Mouse (Mus musculus): ENCODE measurements around the gene Ntsr1. TPM values are rescaled to one million over a fixed set of nuclear protein-coding genes. Genes with fewer than 3 reads are reported as not detected.
A peak's percentile ranks its signal among the peaks of the same experiment; 100 is the strongest.

Ntsr1 gene
- polyA plus RNA-seq, 3 experiments from 2014 or later, result not detected

DNA sequence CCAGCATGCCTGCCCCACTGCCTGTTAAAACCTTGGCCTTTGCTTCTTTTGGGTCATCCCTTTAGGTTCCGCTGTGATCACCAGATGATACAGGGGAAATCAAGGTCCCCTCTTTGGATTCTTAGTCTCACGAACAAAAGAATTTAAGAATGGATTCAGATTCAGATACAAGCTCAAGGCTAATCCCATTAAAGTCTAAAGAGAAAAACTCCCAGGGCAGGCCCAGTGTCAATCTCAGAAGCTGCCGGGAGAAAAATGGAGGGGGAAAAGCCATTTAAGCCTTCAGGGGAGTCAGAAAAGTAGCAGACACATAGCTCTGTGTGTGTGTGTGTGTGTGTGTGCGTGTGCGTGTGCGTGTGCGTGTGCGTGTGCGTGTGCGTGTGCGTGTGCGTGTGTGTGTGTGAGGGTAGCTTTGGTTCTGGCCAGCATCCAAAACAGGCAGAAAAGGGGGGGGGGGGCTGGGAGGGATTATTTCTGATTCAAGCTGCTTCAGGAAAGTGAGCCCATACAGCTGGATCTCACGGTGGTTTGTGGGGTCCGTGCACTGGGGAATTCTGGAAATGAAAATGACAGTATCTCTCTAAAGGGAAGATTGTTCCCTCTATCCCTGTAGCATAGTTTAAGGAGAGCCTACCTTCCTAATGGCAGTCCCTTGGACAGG, 8.8 kb downstream of the Ntsr1 start:
- no peak for ATAC-seq

DNA sequence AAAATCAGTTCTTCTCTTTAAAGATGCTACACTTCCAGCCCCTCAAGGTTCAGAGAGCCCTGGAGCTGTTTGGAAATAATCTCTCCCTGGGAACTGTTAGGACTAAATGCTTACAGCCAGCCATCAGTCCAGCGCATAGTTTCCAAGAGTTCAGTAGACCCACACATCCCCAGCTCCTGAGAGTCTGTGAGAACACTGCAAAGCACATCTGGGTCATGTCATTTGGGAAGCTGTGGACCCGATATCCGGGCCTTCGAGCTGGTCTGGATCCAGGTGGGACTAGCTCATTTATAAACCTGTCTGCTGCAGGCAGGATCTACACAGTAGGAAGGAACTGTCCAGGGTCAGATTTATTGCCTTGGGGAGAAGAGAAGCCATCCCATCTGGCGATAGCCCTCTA, 11.1 kb downstream of the Ntsr1 start:
- no peak for ATAC-seq

GRCm38 (mm10) chr2:180511875-180512661, 12.3 kb downstream of the Ntsr1 start:
- no peak for ATAC-seq

DNA sequence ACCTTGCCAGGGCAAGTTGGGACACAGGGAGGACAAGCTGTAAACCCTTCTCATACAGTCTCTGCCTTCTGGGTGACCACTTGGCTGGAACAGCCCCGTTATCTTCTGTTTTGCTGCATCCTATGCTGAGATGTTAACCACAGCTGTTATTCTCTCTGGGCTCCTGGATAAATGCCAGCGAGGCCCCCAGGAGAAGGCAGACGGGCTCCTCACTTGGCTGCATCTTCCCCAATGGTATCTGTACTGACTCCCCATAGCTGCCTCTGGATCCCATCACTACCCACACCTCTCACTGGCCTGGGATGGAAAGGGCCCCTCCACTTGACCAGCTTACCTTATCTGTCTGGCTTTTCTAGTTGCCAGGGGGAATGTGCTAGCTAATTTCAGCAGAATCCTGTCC, 13.2 kb downstream of the Ntsr1 start:
- ATAC-seq, result no peak

DNA sequence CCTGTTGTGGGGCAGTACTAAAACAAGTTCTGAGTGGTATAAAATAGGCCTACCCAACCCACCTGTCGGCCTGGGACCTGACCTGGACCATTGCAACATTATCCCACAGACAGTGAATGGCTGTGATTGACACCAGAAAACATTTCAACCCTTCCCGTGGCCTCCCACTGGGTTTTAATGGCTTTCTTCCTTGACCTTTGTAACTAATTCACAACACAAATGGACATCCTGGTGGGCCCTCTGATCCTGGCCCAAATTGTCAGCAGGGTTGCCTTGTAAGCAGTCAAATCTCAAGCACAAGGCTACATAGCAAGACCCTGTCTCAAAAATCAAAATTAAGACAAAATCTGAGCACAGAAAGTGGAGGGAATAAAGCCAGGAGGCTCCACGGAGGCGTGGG, 14.1 kb downstream of the Ntsr1 start:
- ATAC-seq, result no peak

DNA sequence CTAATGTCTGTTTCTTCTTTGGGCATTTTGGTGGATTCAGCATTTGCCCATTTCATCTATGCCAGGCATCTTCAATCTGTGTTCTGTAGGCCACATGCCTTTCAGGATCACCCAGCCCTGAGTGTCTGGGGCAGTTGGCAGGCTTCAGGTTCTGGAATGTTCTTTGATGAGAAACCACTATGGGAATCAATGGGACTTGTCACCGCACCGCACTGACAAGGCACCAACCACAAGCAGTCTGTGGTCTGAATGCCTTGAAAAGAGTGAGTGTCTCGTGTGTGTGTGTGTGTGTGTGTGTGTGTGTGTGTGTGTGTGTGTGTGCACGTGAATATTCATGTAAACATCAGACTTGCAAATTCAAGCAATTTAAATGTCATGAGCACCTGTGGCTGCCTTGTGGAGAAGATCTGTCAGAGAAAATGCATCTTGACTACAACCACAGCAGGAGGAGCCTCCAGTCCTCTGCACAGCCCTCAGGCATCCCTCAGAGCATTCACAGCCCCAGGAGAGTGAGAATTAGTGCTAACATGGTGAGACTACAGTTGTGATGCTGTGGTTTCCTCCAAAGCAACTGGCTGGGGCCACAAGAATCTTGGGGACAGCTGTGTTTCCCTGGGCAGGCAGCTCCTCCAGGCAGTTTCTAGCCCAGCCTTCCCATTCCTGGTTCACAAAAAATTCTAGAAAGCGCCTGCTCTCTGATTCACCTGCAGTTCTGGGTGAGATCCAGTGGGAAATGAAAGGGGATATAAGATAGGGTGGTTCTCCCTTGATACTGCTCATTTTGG, 21.9 kb downstream of the Ntsr1 start:
- no peak for ATAC-seq

DNA sequence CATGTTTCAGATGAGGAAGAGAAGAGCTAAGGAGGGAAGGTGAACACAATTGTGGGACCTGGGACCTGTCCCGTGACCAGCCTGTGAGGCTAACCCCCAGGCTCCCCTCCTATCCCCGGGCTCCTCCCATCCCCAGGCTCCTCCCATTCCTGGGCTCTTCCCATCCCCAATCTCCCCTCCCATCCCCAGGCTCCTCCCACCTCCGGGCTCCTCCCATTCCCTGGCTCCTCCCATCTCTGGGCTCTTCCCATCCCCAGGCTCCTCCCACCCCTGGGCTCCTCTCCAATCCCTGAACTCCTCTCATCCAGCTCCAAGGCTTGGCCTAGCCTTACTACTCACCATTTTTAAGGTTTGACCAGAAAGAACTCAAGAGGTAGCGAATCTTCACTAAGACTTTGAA, 23.0 kb downstream of the Ntsr1 start:
- ATAC-seq, result no peak

DNA sequence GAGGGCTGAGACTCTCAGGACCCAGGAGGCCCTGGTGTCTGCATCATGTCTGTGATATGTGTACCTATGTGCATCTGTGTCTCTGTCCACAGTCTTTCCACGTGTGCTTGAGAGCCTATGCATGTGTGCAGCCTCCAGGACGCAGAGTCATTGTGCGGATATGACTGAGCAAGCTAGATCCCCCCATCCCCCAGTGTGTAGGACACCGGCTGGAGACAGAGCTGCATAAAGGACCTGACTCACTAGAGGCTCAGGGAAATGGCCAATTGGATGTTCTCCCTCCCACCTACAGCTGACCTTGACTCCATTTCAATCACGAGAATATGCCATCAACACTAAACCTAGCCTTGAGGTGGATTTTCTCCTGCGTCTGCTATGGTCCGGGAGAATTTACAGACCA, 27.7 kb downstream of the Ntsr1 start:
- no peak for ATAC-seq

DNA sequence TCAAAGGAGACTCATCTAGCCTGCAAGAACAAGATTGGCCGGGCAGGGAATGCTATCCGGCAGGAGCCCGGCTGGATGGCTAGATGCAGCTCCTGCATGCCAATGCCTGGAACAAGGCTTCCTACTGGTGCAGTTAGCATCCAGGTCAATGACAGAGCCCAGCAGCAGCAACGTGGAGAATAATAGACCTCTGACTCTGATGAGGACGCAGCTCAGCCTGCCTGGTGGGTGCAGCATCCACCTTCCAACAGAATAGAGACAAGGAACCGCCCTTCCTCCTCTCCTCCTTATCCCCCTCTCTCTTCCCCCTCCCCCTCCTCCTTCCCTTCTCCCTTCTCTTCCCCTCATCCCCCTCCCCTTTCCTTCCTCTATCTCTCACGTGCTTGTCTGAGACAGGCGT, 28.1 kb downstream of the Ntsr1 start:
- no peak for ATAC-seq

- no peak for ATAC-seq
Measured at GRCm38 (mm10) chr2:180530130-180530529, 30.4 kb downstream of the Ntsr1 start.

DNA sequence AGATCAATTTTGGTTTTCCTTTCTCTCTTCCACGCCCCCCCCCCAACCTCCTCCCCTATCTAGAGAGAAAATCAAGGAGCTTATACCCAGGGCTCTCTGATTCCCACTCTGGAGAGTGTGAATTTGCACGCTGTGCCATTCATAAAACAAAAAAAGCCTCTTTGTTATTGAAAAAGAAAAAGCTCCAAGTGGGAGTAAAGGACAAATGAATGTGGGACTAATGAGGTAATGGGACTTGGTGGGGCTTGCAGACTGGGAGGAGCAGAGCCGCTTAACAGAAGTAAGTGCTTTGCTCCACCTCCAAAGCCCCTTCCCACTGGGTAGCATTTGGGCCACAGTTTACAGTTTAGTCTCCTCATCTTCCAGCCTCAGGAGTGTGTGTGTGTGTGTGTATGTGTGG, 30.8 kb downstream of the Ntsr1 start:
- no peak for ATAC-seq

GRCm38 (mm10) chr2:180531671-180532385, 32.1 kb downstream of the Ntsr1 start:
- ATAC-seq, result no peak

GRCm38 (mm10) chr2:180532386-180532995, 32.7 kb downstream of the Ntsr1 start:
- ATAC-seq, result no peak

DNA sequence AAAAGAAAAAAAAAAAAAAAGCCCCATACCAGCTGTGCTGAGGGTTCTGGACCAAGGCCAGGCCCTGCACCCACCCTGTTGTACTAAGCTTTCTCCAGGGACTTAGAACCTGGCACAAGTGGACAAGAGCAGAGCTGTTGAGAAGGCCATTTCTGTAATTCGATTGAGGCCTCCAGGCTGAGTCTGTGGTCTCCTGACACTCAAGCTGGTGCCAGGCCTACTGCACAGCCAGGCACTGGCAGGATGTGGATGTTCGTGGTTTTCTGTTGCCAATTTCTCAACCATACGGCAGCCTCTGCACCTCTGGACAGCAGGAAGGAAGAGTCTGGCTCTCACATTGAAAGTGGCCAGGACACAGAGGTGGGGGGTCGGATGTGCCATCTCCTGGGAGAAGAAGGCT, 33.5 kb downstream of the Ntsr1 start:
- no peak for ATAC-seq

- ATAC-seq, result no peak
Measured at GRCm38 (mm10) chr2:180543675-180544074, 43.9 kb downstream of the Ntsr1 start.

- ATAC-seq, result peak; percentile 48
Measured at GRCm38 (mm10) chr2:180545046-180545445, 45.3 kb downstream of the Ntsr1 start.

- no peak for ATAC-seq
Measured at GRCm38 (mm10) chr2:180547384-180548106, 47.8 kb downstream of the Ntsr1 start.

GRCm38 (mm10) chr2:180552340-180552739, 52.6 kb downstream of the Ntsr1 start:
- no peak for ATAC-seq

DNA sequence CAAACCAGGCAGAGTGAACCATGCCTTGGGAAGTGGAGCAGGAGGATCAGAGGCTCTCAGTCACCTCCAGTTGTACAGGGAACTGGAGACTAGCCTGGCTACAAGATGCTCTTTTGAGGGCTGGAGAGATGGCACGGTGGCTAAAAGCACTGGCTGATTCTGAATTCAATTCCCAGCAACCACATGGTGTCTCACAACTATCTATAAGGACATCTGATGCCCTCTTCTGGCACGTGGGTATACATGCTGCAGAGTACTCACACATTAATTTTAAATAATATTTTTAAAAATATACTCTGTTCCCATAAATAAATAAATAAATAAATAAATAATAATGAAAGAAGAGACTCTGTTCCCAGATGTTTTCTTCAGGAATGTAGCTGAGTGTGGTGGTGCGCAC, 55.4 kb downstream of the Ntsr1 start:
- no peak for ATAC-seq

DNA sequence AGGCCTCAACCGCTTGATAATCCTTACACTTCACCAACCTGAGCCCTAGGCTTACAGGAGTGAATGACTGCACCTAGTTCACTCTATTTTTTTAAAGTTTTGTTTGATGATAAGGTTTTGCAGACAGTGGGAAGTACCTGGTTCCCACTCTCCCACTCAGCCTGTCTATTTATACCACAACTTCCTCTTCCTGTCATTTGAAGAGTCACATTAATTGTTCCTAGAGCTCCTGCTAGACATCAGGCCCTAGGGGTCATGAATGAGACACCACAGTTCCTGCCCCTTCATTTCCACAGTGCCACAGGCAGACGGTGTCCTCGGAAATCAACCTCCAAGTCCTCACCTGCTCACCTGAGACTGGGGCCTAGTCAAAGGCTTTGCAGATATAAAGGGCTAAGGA, 56.7 kb downstream of the Ntsr1 start:
- peak; percentile 35 for ATAC-seq

DNA sequence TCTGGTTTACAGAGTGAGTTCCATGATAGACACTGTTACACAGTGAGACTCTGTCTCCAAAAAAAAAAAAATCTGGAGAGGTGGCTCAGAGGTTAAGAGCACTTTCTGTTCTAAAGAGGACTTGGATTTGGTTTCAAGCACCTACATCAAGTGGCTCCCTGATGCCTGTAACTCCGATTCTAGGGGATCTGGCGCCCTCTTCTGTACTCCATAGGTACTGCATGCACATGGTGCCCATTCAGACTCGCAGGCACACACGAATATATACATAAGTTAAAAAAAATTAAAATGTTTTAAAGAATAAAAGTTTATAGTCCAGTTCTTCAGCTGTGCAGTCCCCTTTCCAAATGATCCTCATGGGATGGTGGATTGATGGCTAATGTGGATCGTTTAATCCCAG, 60.5 kb downstream of the Ntsr1 start:
- ATAC-seq, result no peak

DNA sequence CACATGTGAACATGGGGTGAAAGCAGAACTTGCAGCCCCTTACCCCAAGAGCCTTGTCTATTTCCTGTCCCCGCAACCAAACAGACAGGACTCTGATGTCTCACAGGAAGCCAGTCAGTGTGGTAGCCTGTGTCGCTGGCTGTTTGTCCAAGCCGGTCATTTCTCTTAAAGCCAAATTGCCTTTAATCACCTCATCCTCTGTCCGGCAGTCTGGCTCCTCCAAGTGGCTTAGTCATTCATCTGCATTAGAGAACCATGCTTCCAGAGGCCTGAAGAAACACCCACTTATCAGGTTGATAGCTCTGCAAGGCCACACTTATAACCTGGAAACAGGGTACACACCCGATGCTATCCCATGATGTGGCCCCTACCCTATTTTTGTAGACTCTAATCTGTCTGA, 62.4 kb downstream of the Ntsr1 start:
- no peak for ATAC-seq

All from inflammation-experienced regulatory T-cells, adult 6 months (primary cell).